Mouse (Mus musculus): Measurements from ENCODE around the gene Ttc33.
"Not testable (repeated sequence)": the region's sequence is repeated elsewhere in the genome, so short reads cannot be mapped to it uniquely, and the experiment has no call there.

The Ttc33 gene

GRCm38 (mm10) chr15:5186293-5186675, 959 bp downstream of the Ttc33 start:
- no peak for DNase-seq

GRCm38 (mm10) chr15:5187116-5187515, 1.8 kb downstream of the Ttc33 start:
- DNase-seq, result no peak

- DNase-seq, result no peak
Measured at GRCm38 (mm10) chr15:5188029-5188428, 2.7 kb downstream of the Ttc33 start.

- DNase-seq, result no peak
Measured at GRCm38 (mm10) chr15:5189504-5190093, 4.3 kb downstream of the Ttc33 start.

GRCm38 (mm10) chr15:5193833-5194232, 8.5 kb downstream of the Ttc33 start:
- no peak for DNase-seq

GRCm38 (mm10) chr15:5194446-5194845, 9.1 kb downstream of the Ttc33 start:
- no peak for DNase-seq

- no peak for DNase-seq
Measured at GRCm38 (mm10) chr15:5194931-5195330, 9.6 kb downstream of the Ttc33 start.

GRCm38 (mm10) chr15:5195987-5196514, 10.7 kb downstream of the Ttc33 start:
- DNase-seq, result no peak

- DNase-seq, result no peak
Measured at GRCm38 (mm10) chr15:5196691-5197090, 11.4 kb downstream of the Ttc33 start.

- no peak for DNase-seq
Measured at GRCm38 (mm10) chr15:5205222-5205621, 19.9 kb downstream of the Ttc33 start.

- DNase-seq, result no peak
Measured at GRCm38 (mm10) chr15:5209116-5209515, 23.8 kb downstream of the Ttc33 start.

GRCm38 (mm10) chr15:5220491-5220890, 35.2 kb downstream of the Ttc33 start:
- DNase-seq, result no peak

- DNase-seq, result not testable (repeated sequence)
Measured at GRCm38 (mm10) chr15:5230746-5231145, 45.4 kb downstream of the Ttc33 start.

- no peak for DNase-seq
Measured at GRCm38 (mm10) chr15:5234659-5235058, 49.3 kb downstream of the Ttc33 start.

GRCm38 (mm10) chr15:5235527-5235926, 50.2 kb downstream of the Ttc33 start:
- DNase-seq, result no peak

- DNase-seq, result peak; percentile 52 to 69
Measured at GRCm38 (mm10) chr15:5236538-5236937, 51.2 kb downstream of the Ttc33 start.

- DNase-seq, result peak in 1 of 2 experiments; percentile 56
Measured at GRCm38 (mm10) chr15:5237012-5237660, 51.8 kb downstream of the Ttc33 start.

- DNase-seq, result no peak
Measured at GRCm38 (mm10) chr15:5238073-5238472, 52.7 kb downstream of the Ttc33 start.

- DNase-seq, result no peak
Measured at GRCm38 (mm10) chr15:5238553-5238952, 53.2 kb downstream of the Ttc33 start.

- no peak for DNase-seq
Measured at GRCm38 (mm10) chr15:5239361-5239760, 54.0 kb downstream of the Ttc33 start.

- no peak for DNase-seq
Measured at GRCm38 (mm10) chr15:5239901-5240300, 54.6 kb downstream of the Ttc33 start.

- no peak for DNase-seq
Measured at GRCm38 (mm10) chr15:5240360-5240759, 55.0 kb downstream of the Ttc33 start.

GRCm38 (mm10) chr15:5241304-5242201, 56.2 kb downstream of the Ttc33 start:
- DNase-seq, result peak; percentile 58 to 77

All from thymus, adult 18-20 months (tissue).